Mouse (Mus musculus): ENCODE measurements around the gene Bmp8b. TPM values are rescaled to one million over a fixed set of nuclear protein-coding genes. Genes with fewer than 3 reads are reported as not detected.
"Not testable (repeated sequence)": the region's sequence is repeated elsewhere in the genome, so short reads cannot be mapped to it uniquely, and the experiment has no call there.

Bmp8b gene
- polyA plus RNA-seq, 1 experiment from 2014 or later = 0.15 TPM

GRCm38 (mm10) chr4:123116011-123116410 is 11.0 kb downstream of the Bmp8b start, which contains the start of gene Oxct2b:
TSS of gene Oxct2b (plus strand) at chr4:123116266.
- Histone ChIP-seq H3K36me3 (replicated peaks) (no peaks in the 10 kb centered on the region), H3K4me3 (peak within 1 kb of the TSS; percentile 47), H3K27ac (0 out of 2 replicates have a peak within 1 kb of the TSS, but pooled peaks have one; percentile 15), H3K4me1 (peaks cover 5% of the 10 kb centered on the region), H3K27me3 (ENCODE audit: poor library complexity, severe bottlenecking) (peaks cover 40% of the 10 kb centered on the region), H3K9me3 (no peaks in the 10 kb centered on the region)
- 15% methylated on average over 22 of the region's 22 CpGs for WGBS
- no peak for DNase-seq (ENCODE audit: extremely low spot score, low spot score)

GRCm38 (mm10) chr4:123116640-123117039 is 11.7 kb downstream of the Bmp8b start:
- H3K27ac ChIP-seq; H3K4me1 ChIP-seq; H3K9me3 ChIP-seq; H3K36me3 ChIP-seq (replicated peaks); DNase-seq (ENCODE audit: extremely low spot score, low spot score): not testable (repeated sequence)
- H3K27me3 ChIP-seq (ENCODE audit: poor library complexity, severe bottlenecking) = peaks cover 40% of the 10 kb centered on the region
- peak overlapping the region; percentile 47 for H3K4me3 ChIP-seq
- 16% methylated on average over 40 of the region's 42 CpGs for WGBS

GRCm38 (mm10) chr4:123121286-123121685 is 16.3 kb downstream of the Bmp8b start:
- Histone ChIP-seq H3K36me3 (replicated peaks) (peaks cover 26% of the 10 kb centered on the region), H3K4me1 (no peaks in the 10 kb centered on the region), H3K9me3 (no peaks in the 10 kb centered on the region), H3K4me3 (no peak overlapping the region), H3K27me3 (ENCODE audit: poor library complexity, severe bottlenecking) (peaks cover 18% of the 10 kb centered on the region), H3K27ac (no peak overlapping the region)
- no peak for DNase-seq (ENCODE audit: extremely low spot score, low spot score)
- WGBS = 87% methylated on average over 2 of the region's 2 CpGs

GRCm38 (mm10) chr4:123126626-123127025 is 21.7 kb downstream of the Bmp8b start:
- Histone ChIP-seq H3K4me3 (no peak overlapping the region), H3K4me1 (no peaks in the 10 kb centered on the region), H3K27ac (no peak overlapping the region), H3K9me3 (no peaks in the 10 kb centered on the region), H3K27me3 (ENCODE audit: poor library complexity, severe bottlenecking) (no peaks in the 10 kb centered on the region), H3K36me3 (replicated peaks) (peaks cover 78% of the 10 kb centered on the region)
- WGBS = 97% methylated on average over 7 of the region's 7 CpGs
- DNase-seq (ENCODE audit: extremely low spot score, low spot score) = no peak

- Histone ChIP-seq H3K9me3 (no peaks in the 10 kb centered on the region), H3K4me1 (no peaks in the 10 kb centered on the region), H3K4me3 (no peak overlapping the region), H3K27me3 (ENCODE audit: poor library complexity, severe bottlenecking) (no peaks in the 10 kb centered on the region), H3K36me3 (replicated peaks) (peaks cover 82% of the 10 kb centered on the region), H3K27ac (no peak overlapping the region)
- no peak for DNase-seq (ENCODE audit: extremely low spot score, low spot score)
- WGBS = 92% methylated on average over 4 of the region's 4 CpGs
These were observed 22.1 kb downstream of the Bmp8b start for GRCm38 (mm10) chr4:123127051-123127450.

GRCm38 (mm10) chr4:123137551-123137950 is 32.6 kb downstream of the Bmp8b start:
- DNase-seq (ENCODE audit: extremely low spot score, low spot score) = no peak
- WGBS = 92% methylated on average over 3 of the region's 3 CpGs

GRCm38 (mm10) chr4:123139513-123140154 is 34.7 kb downstream of the Bmp8b start, which contains the start of gene Ppie:
TSS of gene Ppie (minus strand) at chr4:123139951.
- DNase-seq (ENCODE audit: extremely low spot score, low spot score) = peak; percentile 89
- H3K9me3 ChIP-seq = no peaks in the 10 kb centered on the region
- peaks cover 25% of the 10 kb centered on the region for H3K4me1 ChIP-seq
- H3K36me3 ChIP-seq (replicated peaks) = peaks cover 27% of the 10 kb centered on the region
- H3K27me3 ChIP-seq (ENCODE audit: poor library complexity, severe bottlenecking) = peaks cover 6% of the 10 kb centered on the region
- under 1% methylated on average over 34 of the region's 34 CpGs for WGBS
- H3K27ac ChIP-seq = peak within 1 kb of the TSS; percentile 92
- H3K4me3 ChIP-seq = peak within 1 kb of the TSS; percentile 81

More at GRCm38 (mm10) chr4:123137551-123137950, 32.6 kb downstream of the Bmp8b start:
- Histone ChIP-seq H3K27ac (no peak overlapping the region), H3K27me3 (ENCODE audit: poor library complexity, severe bottlenecking) (peaks cover 6% of the 10 kb centered on the region), H3K36me3 (replicated peaks) (peaks cover 48% of the 10 kb centered on the region), H3K9me3 (no peaks in the 10 kb centered on the region), H3K4me1 (peaks cover 25% of the 10 kb centered on the region), H3K4me3 (no peak overlapping the region)

- Histone ChIP-seq H3K27ac (no peak overlapping the region), H3K4me1 (no peaks in the 10 kb centered on the region), H3K4me3 (no peak overlapping the region), H3K36me3 (replicated peaks) (no peaks in the 10 kb centered on the region), H3K27me3 (ENCODE audit: poor library complexity, severe bottlenecking) (no peaks in the 10 kb centered on the region; the same call in 1 of the 2 replicates), H3K9me3 (no peaks in the 10 kb centered on the region)
- WGBS = 81% methylated on average over 5 of the region's 5 CpGs
- DNase-seq (ENCODE audit: extremely low spot score, low spot score) = no peak
These were observed 42.6 kb downstream of the Bmp8b start for GRCm38 (mm10) chr4:123147446-123148150.

GRCm38 (mm10) chr4:123152003-123152402 is 47.0 kb downstream of the Bmp8b start:
- Histone ChIP-seq H3K9me3 (no peaks in the 10 kb centered on the region), H3K27me3 (ENCODE audit: poor library complexity, severe bottlenecking) (no peaks in the 10 kb centered on the region), H3K36me3 (replicated peaks) (no peaks in the 10 kb centered on the region), H3K4me1 (0 out of 2 replicates have a peak, but pooled peaks cover 3% of the 10 kb centered on the region), H3K4me3 (no peak overlapping the region), H3K27ac (no peak overlapping the region)
- no peak for DNase-seq (ENCODE audit: extremely low spot score, low spot score)
- 80% methylated on average over 4 of the region's 4 CpGs for WGBS

GRCm38 (mm10) chr4:123152976-123153375 is 48.0 kb downstream of the Bmp8b start:
- H3K4me1 ChIP-seq = 0 out of 2 replicates have a peak, but pooled peaks cover 3% of the 10 kb centered on the region

GRCm38 (mm10) chr4:123155004-123155403 is 50.0 kb downstream of the Bmp8b start:
- WGBS = 29% methylated on average over 4 of the region's 4 CpGs
- DNase-seq (ENCODE audit: extremely low spot score, low spot score) = no peak
- Histone ChIP-seq H3K4me1 (0 out of 2 replicates have a peak, but pooled peaks cover 3% of the 10 kb centered on the region), H3K4me3 (no peak overlapping the region), H3K27me3 (ENCODE audit: poor library complexity, severe bottlenecking) (no peaks in the 10 kb centered on the region), H3K36me3 (replicated peaks) (no peaks in the 10 kb centered on the region), H3K9me3 (no peaks in the 10 kb centered on the region), H3K27ac (no peak overlapping the region)

More at GRCm38 (mm10) chr4:123152976-123153375, 48.0 kb downstream of the Bmp8b start:
- DNase-seq (ENCODE audit: extremely low spot score, low spot score) = peak; percentile 19
- H3K9me3 ChIP-seq = no peaks in the 10 kb centered on the region
- H3K4me3 ChIP-seq = no peak overlapping the region
- 76% methylated on average over 5 of the region's 5 CpGs for WGBS
- H3K27ac ChIP-seq = no peak overlapping the region
- H3K27me3 ChIP-seq (ENCODE audit: poor library complexity, severe bottlenecking) = no peaks in the 10 kb centered on the region
- H3K36me3 ChIP-seq (replicated peaks) = no peaks in the 10 kb centered on the region

- 72% methylated on average over 2 of the region's 2 CpGs for WGBS
- Histone ChIP-seq H3K27ac (no peak overlapping the region), H3K4me3 (no peak overlapping the region), H3K4me1 (0 out of 2 replicates have a peak, but pooled peaks cover 3% of the 10 kb centered on the region), H3K27me3 (ENCODE audit: poor library complexity, severe bottlenecking) (no peaks in the 10 kb centered on the region), H3K9me3 (no peaks in the 10 kb centered on the region), H3K36me3 (replicated peaks) (no peaks in the 10 kb centered on the region)
- DNase-seq (ENCODE audit: extremely low spot score, low spot score) = no peak
These were observed 50.5 kb downstream of the Bmp8b start for GRCm38 (mm10) chr4:123155427-123155826.

GRCm38 (mm10) chr4:123155840-123156239 is 50.9 kb downstream of the Bmp8b start:
- H3K36me3 ChIP-seq (replicated peaks) = no peaks in the 10 kb centered on the region
- 0 out of 2 replicates have a peak, but pooled peaks cover 3% of the 10 kb centered on the region for H3K4me1 ChIP-seq
- no peak overlapping the region for H3K4me3 ChIP-seq
- H3K9me3 ChIP-seq = no peaks in the 10 kb centered on the region
- DNase-seq (ENCODE audit: extremely low spot score, low spot score) = no peak
- H3K27ac ChIP-seq = no peak overlapping the region
- no peaks in the 10 kb centered on the region for H3K27me3 ChIP-seq (ENCODE audit: poor library complexity, severe bottlenecking)
